Mouse (Mus musculus) bone marrow, adult 2 months (tissue): ENCODE results near the gene Olfr670.

Source experiments
- CTCF ChIP-seq: fragments of 200-500 bp; IDR thresholded peaks from 2 replicates; pipeline ENCODE4 v1.5.1; 2011; ENCODE audit warnings: low read length, control low read depth; ENCODE audit not compliant: control insufficient read depth, insufficient read depth
- POLR2A ChIP-seq: fragments of 200-500 bp; IDR thresholded peaks from 2 replicates; pipeline ENCODE4 v1.6.1; 2011; ENCODE audit warnings: low read depth, mild to moderate bottlenecking, control low read depth, low read length, borderline replicate concordance; ENCODE audit not compliant: control insufficient read depth

- TF ChIP-seq CTCF (no peak), POLR2A (no peak)
These were observed 39.5 kb upstream of the Olfr670 start, which contains the start of gene Olfr672 for GRCm38 (mm10) chr7:105001929-105002328.
